Mouse (Mus musculus): ENCODE results near the gene BC017158. TPM values are rescaled to one million over a fixed set of nuclear protein-coding genes. Genes with fewer than 3 reads are reported as not detected.

BC017158 gene
- polyA plus RNA-seq, 1 experiment from 2014 or later: 9.9 TPM

- H3K36me3 ChIP-seq (ENCODE audit: control insufficient read depth, insufficient read depth, low read length): no peaks in the 10 kb centered on the region
- DNase-seq (ENCODE audit: low spot score): no peak
- 73% methylated on average over 13 of the region's 13 CpGs for WGBS
- H3K4me3 ChIP-seq (ENCODE audit: low read depth, low read length): no peak overlapping the region
- no peaks in the 10 kb centered on the region for H3K4me1 ChIP-seq (ENCODE audit: control insufficient read depth, insufficient read depth, low read length)
- no peaks in the 10 kb centered on the region for H3K27me3 ChIP-seq (replicated peaks; ENCODE audit: control insufficient read depth, insufficient read depth, low read length)
- no peak overlapping the region for H3K9ac ChIP-seq (ENCODE audit: low read length)
- no peaks in the 10 kb centered on the region for H3K9me3 ChIP-seq (replicated peaks; ENCODE audit: control insufficient read depth, low read length)
- no peak overlapping the region for H3K27ac ChIP-seq (ENCODE audit: low read depth, low read length)
- no peak for ATAC-seq
- no peak overlapping the region for H3K4me2 ChIP-seq (ENCODE audit: low read length)
These were observed 14.5 kb upstream of the BC017158 start for GRCm38 (mm10) chr7:128312375-128313059.

GRCm38 (mm10) chr7:128311811-128312210, 13.8 kb upstream of the BC017158 start:
- H3K4me2 ChIP-seq (ENCODE audit: low read length): no peak overlapping the region
- no peaks in the 10 kb centered on the region for H3K9me3 ChIP-seq (replicated peaks; ENCODE audit: control insufficient read depth, low read length)
- WGBS: 76% methylated on average over 8 of the region's 8 CpGs
- no peaks in the 10 kb centered on the region for H3K27me3 ChIP-seq (replicated peaks; ENCODE audit: control insufficient read depth, insufficient read depth, low read length)
- no peak for ATAC-seq
- no peak overlapping the region for H3K27ac ChIP-seq (ENCODE audit: low read depth, low read length)
- no peak for DNase-seq (ENCODE audit: low spot score)
- no peaks in the 10 kb centered on the region for H3K36me3 ChIP-seq (ENCODE audit: control insufficient read depth, insufficient read depth, low read length)
- no peak overlapping the region for H3K4me3 ChIP-seq (ENCODE audit: low read depth, low read length)
- H3K4me1 ChIP-seq (ENCODE audit: control insufficient read depth, insufficient read depth, low read length): no peaks in the 10 kb centered on the region
- H3K9ac ChIP-seq (ENCODE audit: low read length): no peak overlapping the region

GRCm38 (mm10) chr7:128311263-128311662, 13.3 kb upstream of the BC017158 start:
- DNase-seq (ENCODE audit: low spot score) (no peak), ATAC-seq (no peak)
- Histone ChIP-seq H3K4me3 (ENCODE audit: low read depth, low read length) (no peak overlapping the region), H3K27ac (ENCODE audit: low read depth, low read length) (no peak overlapping the region), H3K4me1 (ENCODE audit: control insufficient read depth, insufficient read depth, low read length) (no peaks in the 10 kb centered on the region), H3K4me2 (ENCODE audit: low read length) (no peak overlapping the region), H3K36me3 (ENCODE audit: control insufficient read depth, insufficient read depth, low read length) (no peaks in the 10 kb centered on the region), H3K9ac (ENCODE audit: low read length) (no peak overlapping the region), H3K9me3 (replicated peaks; ENCODE audit: control insufficient read depth, low read length) (no peaks in the 10 kb centered on the region), H3K27me3 (replicated peaks; ENCODE audit: control insufficient read depth, insufficient read depth, low read length) (no peaks in the 10 kb centered on the region)
- WGBS: 79% methylated on average over 3 of the region's 3 CpGs

- H3K4me1 ChIP-seq (ENCODE audit: control insufficient read depth, insufficient read depth, low read length): no peaks in the 10 kb centered on the region
- no peak overlapping the region for H3K4me2 ChIP-seq (ENCODE audit: low read length)
- DNase-seq (ENCODE audit: low spot score): no peak
- ATAC-seq: no peak
- H3K9ac ChIP-seq (ENCODE audit: low read length): no peak overlapping the region
- WGBS: 72% methylated on average over 8 of the region's 8 CpGs
- no peaks in the 10 kb centered on the region for H3K27me3 ChIP-seq (replicated peaks; ENCODE audit: control insufficient read depth, insufficient read depth, low read length)
- no peaks in the 10 kb centered on the region for H3K36me3 ChIP-seq (ENCODE audit: control insufficient read depth, insufficient read depth, low read length)
- H3K9me3 ChIP-seq (replicated peaks; ENCODE audit: control insufficient read depth, low read length): no peaks in the 10 kb centered on the region
- H3K4me3 ChIP-seq (ENCODE audit: low read depth, low read length): no peak overlapping the region
- no peak overlapping the region for H3K27ac ChIP-seq (ENCODE audit: low read depth, low read length)
These were observed 12.3 kb upstream of the BC017158 start for GRCm38 (mm10) chr7:128310229-128310688.

- 73% methylated on average over 1 of the region's 1 CpGs for WGBS
- ATAC-seq: no peak
These were observed 11.8 kb upstream of the BC017158 start for GRCm38 (mm10) chr7:128309776-128310175.

GRCm38 (mm10) chr7:128309216-128309615, 11.2 kb upstream of the BC017158 start:
- H3K27ac ChIP-seq (ENCODE audit: low read depth, low read length): no peak overlapping the region
- H3K4me1 ChIP-seq (ENCODE audit: control insufficient read depth, insufficient read depth, low read length): no peaks in the 10 kb centered on the region
- no peak overlapping the region for H3K4me3 ChIP-seq (ENCODE audit: low read depth, low read length)
- ATAC-seq (peak; percentile 65; the same call in 1 of the 2 replicates), DNase-seq (ENCODE audit: low spot score) (peak; percentile 75)
- no peaks in the 10 kb centered on the region for H3K9me3 ChIP-seq (replicated peaks; ENCODE audit: control insufficient read depth, low read length)
- no peaks in the 10 kb centered on the region for H3K27me3 ChIP-seq (replicated peaks; ENCODE audit: control insufficient read depth, insufficient read depth, low read length)
- no peaks in the 10 kb centered on the region for H3K36me3 ChIP-seq (ENCODE audit: control insufficient read depth, insufficient read depth, low read length)
- 71% methylated on average over 3 of the region's 3 CpGs for WGBS
- no peak overlapping the region for H3K9ac ChIP-seq (ENCODE audit: low read length)
- no peak overlapping the region for H3K4me2 ChIP-seq (ENCODE audit: low read length)

More at GRCm38 (mm10) chr7:128309776-128310175, 11.8 kb upstream of the BC017158 start:
- DNase-seq (ENCODE audit: low spot score): peak; percentile 42
- Histone ChIP-seq H3K9me3 (replicated peaks; ENCODE audit: control insufficient read depth, low read length) (no peaks in the 10 kb centered on the region), H3K4me3 (ENCODE audit: low read depth, low read length) (no peak overlapping the region), H3K27me3 (replicated peaks; ENCODE audit: control insufficient read depth, insufficient read depth, low read length) (no peaks in the 10 kb centered on the region), H3K4me2 (ENCODE audit: low read length) (no peak overlapping the region), H3K4me1 (ENCODE audit: control insufficient read depth, insufficient read depth, low read length) (no peaks in the 10 kb centered on the region), H3K36me3 (ENCODE audit: control insufficient read depth, insufficient read depth, low read length) (no peaks in the 10 kb centered on the region), H3K9ac (ENCODE audit: low read length) (no peak overlapping the region), H3K27ac (ENCODE audit: low read depth, low read length) (no peak overlapping the region)

GRCm38 (mm10) chr7:128307851-128308250, 9.9 kb upstream of the BC017158 start:
- H3K36me3 ChIP-seq (ENCODE audit: control insufficient read depth, insufficient read depth, low read length): no peaks in the 10 kb centered on the region
- DNase-seq (ENCODE audit: low spot score) (no peak), ATAC-seq (no peak)
- H3K4me2 ChIP-seq (ENCODE audit: low read length): no peak overlapping the region
- no peak overlapping the region for H3K27ac ChIP-seq (ENCODE audit: low read depth, low read length)
- no peak overlapping the region for H3K9ac ChIP-seq (ENCODE audit: low read length)
- no peaks in the 10 kb centered on the region for H3K4me1 ChIP-seq (ENCODE audit: control insufficient read depth, insufficient read depth, low read length)
- no peaks in the 10 kb centered on the region for H3K9me3 ChIP-seq (replicated peaks; ENCODE audit: control insufficient read depth, low read length)
- H3K4me3 ChIP-seq (ENCODE audit: low read depth, low read length): no peak overlapping the region
- no peaks in the 10 kb centered on the region for H3K27me3 ChIP-seq (replicated peaks; ENCODE audit: control insufficient read depth, insufficient read depth, low read length)

- Histone ChIP-seq H3K27me3 (replicated peaks; ENCODE audit: control insufficient read depth, insufficient read depth, low read length) (no peaks in the 10 kb centered on the region), H3K9me3 (replicated peaks; ENCODE audit: control insufficient read depth, low read length) (no peaks in the 10 kb centered on the region), H3K36me3 (ENCODE audit: control insufficient read depth, insufficient read depth, low read length) (no peaks in the 10 kb centered on the region), H3K4me3 (ENCODE audit: low read depth, low read length) (no peak overlapping the region), H3K4me1 (ENCODE audit: control insufficient read depth, insufficient read depth, low read length) (no peaks in the 10 kb centered on the region), H3K27ac (ENCODE audit: low read depth, low read length) (no peak overlapping the region), H3K4me2 (ENCODE audit: low read length) (no peak overlapping the region), H3K9ac (ENCODE audit: low read length) (no peak overlapping the region)
- WGBS: 5% methylated on average over 5 of the region's 5 CpGs
- DNase-seq (ENCODE audit: low spot score): peak; percentile 84
- ATAC-seq: peak; percentile 55
These were observed 6.9 kb upstream of the BC017158 start for GRCm38 (mm10) chr7:128304907-128305306.

GRCm38 (mm10) chr7:128304198-128304597, 6.2 kb upstream of the BC017158 start:
- DNase-seq (ENCODE audit: low spot score) (no peak), ATAC-seq (no peak)
- WGBS: 86% methylated on average over 6 of the region's 6 CpGs
- no peak overlapping the region for H3K4me2 ChIP-seq (ENCODE audit: low read length)
- H3K27me3 ChIP-seq (replicated peaks; ENCODE audit: control insufficient read depth, insufficient read depth, low read length): no peaks in the 10 kb centered on the region
- H3K9ac ChIP-seq (ENCODE audit: low read length): no peak overlapping the region
- H3K4me1 ChIP-seq (ENCODE audit: control insufficient read depth, insufficient read depth, low read length): no peaks in the 10 kb centered on the region; the same call in 1 of the 2 replicates
- H3K36me3 ChIP-seq (ENCODE audit: control insufficient read depth, insufficient read depth, low read length): no peaks in the 10 kb centered on the region
- no peaks in the 10 kb centered on the region for H3K9me3 ChIP-seq (replicated peaks; ENCODE audit: control insufficient read depth, low read length)
- no peak overlapping the region for H3K4me3 ChIP-seq (ENCODE audit: low read depth, low read length)
- H3K27ac ChIP-seq (ENCODE audit: low read depth, low read length): no peak overlapping the region
